Mouse (Mus musculus): ENCODE measurements around the gene Upp2. TPM values are rescaled to one million over a fixed set of nuclear protein-coding genes. Genes with fewer than 3 reads are reported as not detected.

Upp2 gene
- polyA plus RNA-seq, 1 experiment from 2014 or later: 19.0 TPM

DNA sequence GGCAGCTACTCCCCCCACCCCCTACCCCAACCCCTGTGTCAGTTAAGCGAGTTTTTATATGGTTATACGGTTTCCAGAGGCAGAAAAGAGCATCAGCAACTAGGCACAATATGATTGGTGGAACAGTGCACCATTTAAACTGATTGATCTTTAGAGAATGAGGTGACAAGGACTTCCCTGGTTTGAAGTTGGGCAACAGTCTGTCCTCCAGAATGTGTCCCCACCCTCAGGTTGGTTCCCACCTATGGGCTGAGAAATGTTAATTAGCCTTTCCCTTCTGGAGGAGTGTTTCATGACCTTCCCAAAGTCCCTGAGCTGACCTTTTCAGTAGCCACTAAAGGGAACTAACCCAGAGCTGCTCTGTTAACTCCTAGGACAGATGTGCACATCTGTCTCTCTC lies 58.6 kb downstream of the Upp2 start:
- ATAC-seq (ENCODE audit: low FRiP score): no peak
- no peaks in the 10 kb centered on the region for H3K9me3 ChIP-seq (replicated peaks)
- 13% methylated on average over 2 of the region's 2 CpGs for WGBS
- no peak overlapping the region for H3K27ac ChIP-seq (replicated peaks)
- H3K4me3 ChIP-seq (replicated peaks): no peak overlapping the region
- H3K9ac ChIP-seq (replicated peaks): no peak overlapping the region
- no peaks in the 10 kb centered on the region for H3K36me3 ChIP-seq
- H3K4me2 ChIP-seq: no peak overlapping the region
- 0 out of 2 replicates have a peak, but pooled peaks cover 3% of the 10 kb centered on the region for H3K27me3 ChIP-seq (replicated peaks)
- H3K4me1 ChIP-seq: no peaks in the 10 kb centered on the region

DNA sequence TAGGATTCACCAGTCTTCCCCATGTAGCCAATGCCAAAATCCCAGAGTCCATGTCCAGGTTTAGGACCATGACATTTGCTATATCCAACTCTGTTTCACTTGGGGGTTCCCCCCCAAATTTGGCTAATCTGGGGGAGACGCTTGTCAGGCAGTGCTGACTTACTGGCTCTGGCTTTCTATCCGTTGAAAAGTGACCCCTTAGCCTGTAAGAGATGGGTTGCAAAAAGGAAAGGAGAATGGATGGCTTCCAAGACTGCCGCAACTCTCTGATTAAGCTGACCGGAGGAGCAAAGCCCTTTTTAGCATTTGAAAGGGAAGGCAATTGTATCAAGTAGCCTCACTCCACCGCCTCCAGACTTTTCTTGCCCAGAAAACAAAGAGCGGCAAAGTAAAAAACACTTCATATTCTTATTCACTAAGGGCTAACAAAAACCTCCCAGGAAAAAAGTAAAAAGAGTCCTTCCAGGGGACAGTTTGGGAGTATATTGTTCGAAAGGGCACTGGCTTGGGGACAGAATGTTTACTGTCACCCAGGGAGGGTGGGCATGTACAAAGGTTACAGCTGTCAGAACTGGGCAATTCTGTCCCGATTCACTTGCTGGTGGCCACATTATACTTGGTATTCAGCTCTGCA lies 59.2 kb downstream of the Upp2 start:
- H3K9ac ChIP-seq (replicated peaks): no peak overlapping the region
- no peak for ATAC-seq (ENCODE audit: low FRiP score)
- no peaks in the 10 kb centered on the region for H3K9me3 ChIP-seq (replicated peaks)
- WGBS: 6% methylated on average over 8 of the region's 8 CpGs
- no peak overlapping the region for H3K27ac ChIP-seq (replicated peaks)
- H3K36me3 ChIP-seq: no peaks in the 10 kb centered on the region
- H3K4me1 ChIP-seq: no peaks in the 10 kb centered on the region
- no peak overlapping the region for H3K4me3 ChIP-seq (replicated peaks)
- H3K27me3 ChIP-seq (replicated peaks): 0 out of 2 replicates have a peak, but pooled peaks cover 3% of the 10 kb centered on the region
- no peak overlapping the region for H3K4me2 ChIP-seq

DNA sequence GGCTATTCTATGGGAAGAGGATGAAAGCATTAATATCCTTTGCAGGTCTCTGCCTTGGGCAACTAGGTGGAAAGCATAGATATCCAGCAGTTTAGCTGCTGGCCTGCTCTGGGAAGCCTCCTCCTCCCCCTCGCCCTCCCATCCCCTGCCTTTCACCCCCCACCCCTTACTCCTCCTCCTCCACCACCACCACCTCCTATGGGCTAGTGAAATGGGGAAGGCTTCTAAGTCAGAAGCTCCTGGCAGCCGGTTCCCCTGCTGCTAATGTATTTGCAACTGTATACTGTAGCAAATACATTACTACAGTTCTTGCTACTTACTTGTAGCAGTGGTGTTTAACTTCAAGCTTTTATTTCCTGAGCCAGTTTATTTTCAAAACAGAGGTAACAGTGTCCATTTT lies 60.9 kb downstream of the Upp2 start:
- 0 out of 2 replicates have a peak, but pooled peaks cover 3% of the 10 kb centered on the region for H3K27me3 ChIP-seq (replicated peaks)
- no peak overlapping the region for H3K4me3 ChIP-seq (replicated peaks)
- 28% methylated on average over 1 of the region's 2 CpGs for WGBS

DNA sequence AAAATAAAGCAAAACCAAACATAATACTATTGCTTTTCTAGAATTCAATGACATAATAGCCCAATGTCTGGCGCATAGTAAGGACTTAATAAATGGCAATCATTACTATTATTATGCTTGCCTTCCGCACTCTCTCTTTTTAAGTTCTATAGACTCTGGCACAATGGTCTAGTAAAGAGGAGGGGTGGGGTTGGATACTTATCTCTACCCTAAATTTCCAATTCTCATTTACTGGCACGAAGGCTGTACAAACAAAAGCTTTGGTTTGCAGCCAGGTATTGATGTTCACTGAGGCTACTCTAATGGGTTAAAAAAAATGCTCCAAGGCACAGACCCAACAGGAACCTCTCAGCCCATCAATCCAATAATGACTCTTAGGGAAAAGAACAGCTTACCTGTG lies 61.9 kb downstream of the Upp2 start:
- H3K27ac ChIP-seq (replicated peaks): no peak overlapping the region
- ATAC-seq (ENCODE audit: low FRiP score): no peak
- H3K4me2 ChIP-seq: no peak overlapping the region
- no peaks in the 10 kb centered on the region for H3K9me3 ChIP-seq (replicated peaks)
- H3K4me1 ChIP-seq: no peaks in the 10 kb centered on the region
- H3K36me3 ChIP-seq: no peaks in the 10 kb centered on the region
- H3K27me3 ChIP-seq (replicated peaks): 0 out of 2 replicates have a peak, but pooled peaks cover 3% of the 10 kb centered on the region
- H3K4me3 ChIP-seq (replicated peaks): no peak overlapping the region
- no peak overlapping the region for H3K9ac ChIP-seq (replicated peaks)
- WGBS: 35% methylated on average over 3 of the region's 3 CpGs

More for the DNA sequence above, 60.9 kb downstream of the Upp2 start:
- Histone ChIP-seq H3K9ac (replicated peaks) (no peak overlapping the region), H3K36me3 (no peaks in the 10 kb centered on the region), H3K4me1 (no peaks in the 10 kb centered on the region), H3K27ac (replicated peaks) (no peak overlapping the region), H3K9me3 (replicated peaks) (no peaks in the 10 kb centered on the region), H3K4me2 (no peak overlapping the region)
- no peak for ATAC-seq (ENCODE audit: low FRiP score)

DNA sequence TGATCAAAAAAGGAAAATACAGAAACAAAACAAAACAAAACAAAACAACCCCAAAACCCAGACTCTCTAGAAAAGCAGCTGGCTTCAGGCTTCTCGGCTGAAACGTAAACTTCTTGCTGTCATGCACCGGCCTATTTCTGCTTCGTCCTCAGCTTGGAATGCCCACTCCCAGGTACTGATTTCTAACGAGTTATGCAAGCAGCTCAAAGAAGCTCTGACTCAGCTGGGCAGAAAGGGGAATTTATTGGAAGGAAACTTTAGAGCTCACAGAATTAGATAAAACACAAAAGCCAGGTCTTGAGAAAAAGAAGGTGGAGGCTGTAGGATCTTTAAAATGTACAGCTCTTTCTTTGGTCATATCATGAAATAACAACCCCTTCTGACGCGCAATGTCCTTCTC lies 62.3 kb downstream of the Upp2 start:
- no peak overlapping the region for H3K27ac ChIP-seq (replicated peaks)
- H3K9me3 ChIP-seq (replicated peaks): no peaks in the 10 kb centered on the region
- no peak overlapping the region for H3K9ac ChIP-seq (replicated peaks)
- 53% methylated on average over 7 of the region's 7 CpGs for WGBS
- no peak for ATAC-seq (ENCODE audit: low FRiP score)
- 0 out of 2 replicates have a peak, but pooled peaks cover 3% of the 10 kb centered on the region for H3K27me3 ChIP-seq (replicated peaks)
- H3K4me2 ChIP-seq: no peak overlapping the region
- H3K4me1 ChIP-seq: no peaks in the 10 kb centered on the region
- H3K36me3 ChIP-seq: no peaks in the 10 kb centered on the region
- H3K4me3 ChIP-seq (replicated peaks): no peak overlapping the region

DNA sequence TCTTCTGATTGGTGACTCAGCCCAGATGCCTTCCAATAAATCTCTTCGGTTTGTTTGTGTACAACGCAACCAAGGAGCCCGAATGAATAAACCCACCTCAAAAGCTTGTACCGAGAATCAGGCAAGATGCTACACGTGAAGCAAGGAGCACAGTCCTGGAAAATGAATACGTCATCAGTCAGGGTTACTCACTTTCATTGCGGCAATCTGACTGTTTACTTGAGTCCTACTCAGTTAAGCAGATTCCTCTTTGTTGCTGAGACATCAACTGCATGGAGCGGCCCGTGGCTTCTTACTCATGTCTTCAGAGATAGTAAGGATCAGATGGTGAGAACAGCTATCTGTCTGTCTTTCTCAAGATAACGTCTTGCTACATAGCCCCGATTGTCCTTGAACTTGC lies 66.7 kb downstream of the Upp2 start:
- Histone ChIP-seq H3K4me1 (no peaks in the 10 kb centered on the region), H3K4me2 (no peak overlapping the region), H3K36me3 (no peaks in the 10 kb centered on the region), H3K9me3 (replicated peaks) (no peaks in the 10 kb centered on the region), H3K4me3 (replicated peaks) (no peak overlapping the region), H3K9ac (replicated peaks) (no peak overlapping the region), H3K27me3 (replicated peaks) (no peaks in the 10 kb centered on the region), H3K27ac (replicated peaks) (no peak overlapping the region)
- ATAC-seq (ENCODE audit: low FRiP score): no peak
- 89% methylated on average over 11 of the region's 11 CpGs for WGBS

DNA sequence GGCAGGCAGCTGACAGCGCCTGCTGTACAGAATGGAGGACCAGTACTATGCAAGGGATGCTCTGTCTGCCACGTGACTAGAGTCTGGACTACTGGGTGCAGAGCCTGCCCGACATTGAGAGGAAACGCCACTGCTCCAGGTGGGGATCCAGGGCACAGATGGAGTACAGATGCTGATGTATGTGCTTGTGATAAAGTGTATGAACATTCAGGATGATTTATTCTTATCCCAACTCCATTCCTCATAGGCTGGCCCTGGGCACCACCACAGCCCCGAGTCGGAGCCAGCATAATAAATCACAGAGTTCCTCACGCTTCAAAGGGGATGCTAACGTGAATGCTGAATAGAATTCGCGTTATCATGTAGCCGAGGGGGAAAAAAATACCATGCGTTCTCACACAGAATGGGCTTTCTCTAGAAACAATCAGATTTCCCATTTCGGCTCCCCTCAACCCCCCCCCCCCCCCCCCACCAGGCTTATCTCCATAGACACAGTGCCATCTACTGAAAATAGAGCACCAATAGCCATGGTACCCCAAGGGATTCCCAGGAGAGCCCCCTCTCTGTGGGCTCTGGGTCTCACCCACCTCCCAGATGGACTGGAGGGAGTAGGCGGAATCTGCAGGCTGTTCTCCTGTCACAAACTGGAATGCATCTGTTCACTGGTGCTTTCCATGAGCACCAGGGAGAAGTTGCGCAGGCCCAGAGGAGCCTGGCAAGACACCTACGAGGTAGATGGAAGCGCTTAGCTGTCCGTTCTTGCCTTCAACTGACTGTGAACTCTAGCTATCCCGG lies 74.9 kb downstream of the Upp2 start:
- peak; percentile 80 for ATAC-seq (ENCODE audit: low FRiP score)
- no peak overlapping the region for H3K4me3 ChIP-seq (replicated peaks)
- WGBS: 44% methylated on average over 19 of the region's 19 CpGs
- H3K4me1 ChIP-seq: peaks cover 7% of the 10 kb centered on the region; the same call in 1 of the 2 replicates
- no peak overlapping the region for H3K9ac ChIP-seq (replicated peaks)
- H3K4me2 ChIP-seq: peak overlapping the region; percentile 37
- H3K27ac ChIP-seq (replicated peaks): no peak overlapping the region
- no peaks in the 10 kb centered on the region for H3K36me3 ChIP-seq
- H3K27me3 ChIP-seq (replicated peaks): no peaks in the 10 kb centered on the region
- H3K9me3 ChIP-seq (replicated peaks): no peaks in the 10 kb centered on the region

DNA sequence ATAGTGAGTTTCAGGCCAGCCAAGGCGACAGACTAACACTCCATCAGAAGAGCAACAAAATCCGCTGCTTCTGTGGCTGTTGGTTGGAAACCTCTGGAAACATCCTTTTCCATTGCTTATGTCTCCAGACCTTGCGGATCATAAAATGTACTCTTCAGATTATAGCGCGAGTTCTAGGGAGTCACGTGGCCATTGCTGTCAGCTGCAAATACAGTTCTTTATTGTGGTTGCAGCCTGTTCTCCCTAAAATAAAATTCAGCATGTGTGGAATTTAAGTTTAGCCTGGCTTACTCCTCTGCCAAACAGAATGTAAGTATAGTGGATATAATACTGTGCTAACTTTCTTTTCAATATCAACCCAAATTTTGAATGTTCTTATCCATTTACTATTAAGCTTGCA lies 78.6 kb downstream of the Upp2 start:
- no peak overlapping the region for H3K27ac ChIP-seq (replicated peaks)
- no peak for ATAC-seq (ENCODE audit: low FRiP score)
- H3K9ac ChIP-seq (replicated peaks): no peak overlapping the region
- H3K4me2 ChIP-seq: no peak overlapping the region
- peaks cover 7% of the 10 kb centered on the region; the same call in 1 of the 2 replicates for H3K4me1 ChIP-seq
- H3K27me3 ChIP-seq (replicated peaks): no peaks in the 10 kb centered on the region
- H3K9me3 ChIP-seq (replicated peaks): no peaks in the 10 kb centered on the region
- WGBS: 97% methylated on average over 6 of the region's 6 CpGs
- H3K36me3 ChIP-seq: no peaks in the 10 kb centered on the region
- H3K4me3 ChIP-seq (replicated peaks): no peak overlapping the region

DNA sequence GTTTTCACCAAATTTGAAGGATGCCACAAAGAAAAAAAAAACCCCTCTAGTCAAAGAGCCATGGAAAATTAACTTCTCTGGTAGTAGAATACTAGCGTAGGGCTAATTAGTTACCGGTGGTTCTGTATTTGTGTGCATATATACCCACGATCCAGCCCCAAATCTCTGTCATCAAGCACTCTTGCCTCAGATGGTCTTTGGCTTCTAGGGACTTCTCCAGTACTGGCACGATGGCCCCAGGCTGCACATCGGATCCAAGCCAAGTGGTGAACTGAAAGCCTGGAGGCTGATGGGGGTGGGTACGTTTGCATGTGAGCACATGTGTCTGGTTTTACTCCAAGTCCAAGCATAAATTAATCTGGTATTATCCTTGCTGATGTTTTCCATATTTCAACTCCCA lies 88.1 kb downstream of the Upp2 start:
- Histone ChIP-seq H3K36me3 (no peaks in the 10 kb centered on the region), H3K9me3 (replicated peaks) (no peaks in the 10 kb centered on the region), H3K4me2 (no peak overlapping the region), H3K27me3 (replicated peaks) (no peaks in the 10 kb centered on the region), H3K4me1 (no peaks in the 10 kb centered on the region), H3K4me3 (replicated peaks) (no peak overlapping the region), H3K9ac (replicated peaks) (no peak overlapping the region), H3K27ac (replicated peaks) (no peak overlapping the region)
- WGBS: 78% methylated on average over 6 of the region's 6 CpGs
- ATAC-seq (ENCODE audit: low FRiP score): no peak

DNA sequence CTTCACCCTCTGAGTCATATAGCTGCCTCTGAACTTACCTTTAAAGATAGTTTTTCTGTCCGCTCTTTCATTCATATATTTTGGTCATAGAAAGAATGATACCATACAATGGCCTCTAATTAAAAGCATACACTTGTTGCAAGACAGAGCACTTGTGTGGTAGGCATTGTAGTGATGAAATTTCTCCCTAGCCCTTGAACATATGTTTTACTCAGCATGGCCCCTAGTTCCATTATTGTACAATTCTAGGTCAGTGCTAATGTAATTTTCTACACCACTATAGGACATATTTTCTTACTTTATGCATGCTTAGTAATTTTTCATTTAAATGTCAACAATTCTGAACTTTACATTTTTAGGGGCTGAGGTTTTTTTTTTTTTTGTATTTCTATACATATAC lies 89.9 kb downstream of the Upp2 start:
- Histone ChIP-seq H3K36me3 (no peaks in the 10 kb centered on the region), H3K4me2 (no peak overlapping the region), H3K4me3 (replicated peaks) (no peak overlapping the region), H3K9me3 (replicated peaks) (no peaks in the 10 kb centered on the region), H3K27ac (replicated peaks) (no peak overlapping the region), H3K9ac (replicated peaks) (no peak overlapping the region), H3K4me1 (0 out of 2 replicates have a peak, but pooled peaks cover 3% of the 10 kb centered on the region), H3K27me3 (replicated peaks) (no peaks in the 10 kb centered on the region)
- 98% methylated on average over 1 of the region's 1 CpGs for WGBS
- no peak for ATAC-seq (ENCODE audit: low FRiP score)

DNA sequence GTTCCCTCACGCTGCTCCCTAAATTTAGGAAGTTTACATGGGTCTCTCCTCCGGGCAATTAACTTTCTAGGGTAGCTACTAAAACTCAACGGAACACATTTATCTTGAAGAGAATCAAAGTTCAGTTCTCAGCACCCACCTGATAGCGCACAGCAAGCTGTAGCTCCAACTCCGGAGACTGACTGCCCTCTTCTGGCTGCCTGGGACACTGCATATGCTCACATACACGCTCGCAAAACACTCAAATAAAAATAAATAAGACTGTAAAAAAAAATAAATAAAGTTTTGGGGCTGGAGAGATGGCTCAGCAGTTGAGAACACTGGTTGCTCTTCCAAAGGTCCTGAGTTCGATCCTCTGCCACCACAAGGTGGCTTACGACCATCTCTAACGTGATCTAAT lies 90.8 kb downstream of the Upp2 start:
- Histone ChIP-seq H3K4me3 (replicated peaks) (no peak overlapping the region), H3K36me3 (no peaks in the 10 kb centered on the region), H3K27ac (replicated peaks) (no peak overlapping the region), H3K27me3 (replicated peaks) (no peaks in the 10 kb centered on the region), H3K4me2 (no peak overlapping the region), H3K4me1 (0 out of 2 replicates have a peak, but pooled peaks cover 3% of the 10 kb centered on the region), H3K9ac (replicated peaks) (no peak overlapping the region), H3K9me3 (replicated peaks) (no peaks in the 10 kb centered on the region)
- ATAC-seq (ENCODE audit: low FRiP score): no peak
- 96% methylated on average over 10 of the region's 10 CpGs for WGBS

DNA sequence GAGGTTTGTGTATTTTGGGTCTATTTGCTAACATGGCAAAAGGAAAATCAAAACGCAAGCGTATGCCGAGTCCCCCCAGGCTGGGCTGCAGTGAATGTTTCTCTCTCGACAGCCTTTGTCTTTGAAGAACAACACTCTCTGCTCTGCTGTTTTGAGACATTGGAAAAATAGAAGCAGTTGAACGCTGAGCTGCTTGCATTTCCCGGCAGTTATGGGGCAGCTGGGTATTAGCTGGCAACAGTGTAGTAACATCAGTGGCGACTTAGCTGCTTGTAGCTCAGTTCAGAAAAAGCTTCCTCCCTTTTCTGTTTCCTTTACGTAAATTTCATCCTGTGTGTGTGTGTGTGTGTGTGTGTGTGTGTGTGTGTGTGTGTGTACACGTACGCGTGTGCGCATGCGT lies 93.5 kb downstream of the Upp2 start:
- 0 out of 2 replicates have a peak, but pooled peaks cover 3% of the 10 kb centered on the region for H3K4me1 ChIP-seq
- 61% methylated on average over 13 of the region's 13 CpGs for WGBS
- H3K9ac ChIP-seq (replicated peaks): no peak overlapping the region
- peak overlapping the region; percentile 28 for H3K4me2 ChIP-seq
- peak overlapping the region; percentile 23; the same call in 1 of the 2 replicates for H3K27ac ChIP-seq (replicated peaks)
- H3K36me3 ChIP-seq: no peaks in the 10 kb centered on the region
- ATAC-seq (ENCODE audit: low FRiP score): 0 out of 2 replicates have a peak, but pooled peaks have one; percentile 33
- no peak overlapping the region for H3K4me3 ChIP-seq (replicated peaks)
- no peaks in the 10 kb centered on the region for H3K27me3 ChIP-seq (replicated peaks)
- no peaks in the 10 kb centered on the region for H3K9me3 ChIP-seq (replicated peaks)
